Mouse (Mus musculus): ENCODE results near the gene Clstn2. TPM values are rescaled to one million over a fixed set of nuclear protein-coding genes. Genes with fewer than 3 reads are reported as not detected.

Gene Clstn2
- total and polyA plus RNA-seq, 3 experiments, result not detected

DNA sequence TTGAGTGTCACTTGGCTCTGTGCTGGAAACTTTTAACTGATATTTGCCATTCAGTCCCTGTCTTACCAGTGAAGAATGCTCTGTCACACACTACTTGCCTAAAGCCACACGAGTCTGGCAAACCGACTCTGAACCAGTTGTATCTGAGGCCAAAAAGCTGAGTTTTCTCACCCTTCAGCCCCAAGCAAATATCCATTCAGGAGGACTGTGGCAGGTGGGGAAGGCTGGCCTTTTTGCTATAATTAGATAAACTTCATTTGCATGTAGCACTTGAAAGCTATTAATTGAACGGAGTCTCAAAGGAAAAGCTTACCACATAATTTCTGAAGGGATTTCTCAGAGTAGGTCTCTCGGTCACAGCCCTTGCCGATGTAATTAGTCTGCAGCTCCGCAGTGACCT lies 491.6 kb downstream of the Clstn2 start:
- Histone ChIP-seq H3K9me3 (replicated peaks; ENCODE audit: low read length) (peaks cover 92% of the 10 kb centered on the region), H3K4me3 (replicated peaks in 1 of 3; ENCODE audit: low read depth in 2 of 3, low read length in 2 of 3, poor library complexity in 1 of 3) (no peak overlapping the region), H3K4me1 (ENCODE audit: control insufficient read depth in 1 of 2, insufficient read depth in 2 of 2) (no peaks in the 10 kb centered on the region), H3K36me3 (replicated peaks in 1 of 2; ENCODE audit: control insufficient read depth in 1 of 2, insufficient read depth in 1 of 2, low read length in 1 of 2) (no peaks in the 10 kb centered on the region), H3K27ac (ENCODE audit: insufficient read depth, low read depth) (no peak overlapping the region), H3K4me2 (ENCODE audit: insufficient read depth, low read depth, poor library complexity, severe bottlenecking) (no peak overlapping the region), H3K27me3 (replicated peaks) (no peaks in the 10 kb centered on the region), H3K79me2 (replicated peaks; ENCODE audit: control insufficient read depth, extremely low read depth, insufficient read depth, poor library complexity, severe bottlenecking) (no peaks in the 10 kb centered on the region), H3K9ac (ENCODE audit: insufficient read depth, low read depth) (no peak overlapping the region)
- dilution Hi-C loops (cut with MboI; ENCODE audit: extremely low pct_ligation_motif_present, extremely low pct_unique_long_range_greater_than_20kb, low sequenced_read_pairs) (no loop called here), in situ Hi-C loops (cut with MboI; ENCODE audit: low pct_ligation_motif_present, low pct_unique_long_range_greater_than_20kb, low sequenced_read_pairs) (no loop called here)
- DNase-seq (ENCODE audit: extremely low read depth), result no peak
- TF ChIP-seq MXI1 (IDR thresholded peaks at IDR 0.05; ENCODE audit: low read depth, low read length) (no peak), SIN3A (IDR thresholded peaks at IDR 0.05; ENCODE audit: low read length) (no peak), RCOR1 (conservative IDR thresholded peaks at IDR 0.05; ENCODE audit: low read depth, low read length) (no peak), JUND (conservative IDR thresholded peaks at IDR 0.05; ENCODE audit: low read depth, low read length) (no peak), HCFC1 (IDR thresholded peaks at IDR 0.05; ENCODE audit: low read depth, low read length) (no peak), ZNF384 (IDR thresholded peaks at IDR 0.05; ENCODE audit: low read depth, low read length) (no peak), ZKSCAN1 (IDR thresholded peaks at IDR 0.05; ENCODE audit: borderline replicate concordance, low read depth, low read length) (no peak), EP300 (IDR thresholded peaks at IDR 0.05; ENCODE audit: low read length) (no peak), NELFE (IDR thresholded peaks at IDR 0.05; ENCODE audit: low read depth, low read length) (no peak), USF2 (conservative IDR thresholded peaks at IDR 0.05; ENCODE audit: low read depth, low read length) (no peak), UBTF (IDR thresholded peaks at IDR 0.05; ENCODE audit: low read depth, low read length) (no peak), ETS1 (conservative IDR thresholded peaks at IDR 0.05; ENCODE audit: low read depth, low read length) (no peak), PAX5 (IDR thresholded peaks at IDR 0.05; ENCODE audit: low read length) (no peak), NRF1 (IDR thresholded peaks at IDR 0.05; ENCODE audit: low read depth, low read length) (no peak), CHD2 (IDR thresholded peaks at IDR 0.05; ENCODE audit: low read length) (no peak), IRF4 (IDR thresholded peaks at IDR 0.05; ENCODE audit: low read depth, low read length) (no peak), GABPA (IDR thresholded peaks at IDR 0.05; ENCODE audit: insufficient replicate concordance, low read depth, low read length) (no peak), MEF2A (IDR thresholded peaks at IDR 0.05; ENCODE audit: borderline replicate concordance, low read depth, low read length) (no peak), MAX (IDR thresholded peaks at IDR 0.05; ENCODE audit: low read length) (no peak)

DNA sequence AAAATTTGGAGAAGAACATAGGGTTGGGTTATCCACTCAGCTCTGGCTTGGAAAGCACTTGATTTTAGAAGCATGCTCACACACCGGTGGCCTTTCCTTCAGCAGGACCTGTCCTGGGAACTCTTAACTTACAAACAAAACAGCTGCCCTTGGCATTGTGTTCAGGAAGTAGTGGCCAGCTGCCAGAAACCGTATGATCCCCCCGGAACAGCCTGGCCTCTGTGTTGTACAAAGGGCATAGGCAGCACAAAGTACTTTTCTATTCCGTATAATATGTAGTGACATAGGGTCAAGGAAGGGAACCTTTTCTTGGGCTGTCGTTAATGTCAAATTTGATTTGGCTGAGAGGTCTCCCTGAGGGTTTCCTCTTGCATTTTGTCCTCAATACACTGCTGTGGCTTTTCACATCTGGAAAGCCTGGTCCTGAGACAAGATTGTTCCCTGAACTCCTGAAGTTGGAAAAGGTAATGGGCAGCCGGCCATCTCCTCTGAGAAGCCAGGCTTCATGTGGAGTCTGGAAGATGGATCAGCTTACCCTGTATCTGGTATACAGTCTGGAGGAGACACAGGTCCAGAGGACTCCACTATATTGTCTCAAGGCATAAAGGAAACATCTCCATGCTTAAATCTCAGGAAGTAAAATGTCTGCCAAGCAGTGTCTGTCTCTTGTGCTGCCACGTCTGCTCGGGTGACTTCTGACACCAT lies 494.8 kb downstream of the Clstn2 start:
- no peak for TF ChIP-seq MEF2A (IDR thresholded peaks at IDR 0.05; ENCODE audit: borderline replicate concordance, low read depth, low read length)
- TF ChIP-seq TBP (conservative IDR thresholded peaks at IDR 0.05; ENCODE audit: low read depth, low read length), result no peak
- Histone ChIP-seq H3K36me3 (replicated peaks in 1 of 2; ENCODE audit: control insufficient read depth in 1 of 2, insufficient read depth in 1 of 2, low read length in 1 of 2) (no peaks in the 10 kb centered on the region), H3K4me2 (ENCODE audit: insufficient read depth, low read depth, poor library complexity, severe bottlenecking) (no peak overlapping the region), H3K27ac (ENCODE audit: insufficient read depth, low read depth) (no peak overlapping the region), H3K9me3 (replicated peaks; ENCODE audit: low read length) (peaks cover 91% of the 10 kb centered on the region), H3K4me1 (ENCODE audit: control insufficient read depth in 1 of 2, insufficient read depth in 2 of 2) (no peaks in the 10 kb centered on the region), H3K4me3 (replicated peaks in 1 of 3; ENCODE audit: low read depth in 2 of 3, low read length in 2 of 3, poor library complexity in 1 of 3) (no peak overlapping the region), H3K27me3 (replicated peaks) (no peaks in the 10 kb centered on the region), H3K9ac (ENCODE audit: insufficient read depth, low read depth) (no peak overlapping the region), H3K79me2 (replicated peaks; ENCODE audit: control insufficient read depth, extremely low read depth, insufficient read depth, poor library complexity, severe bottlenecking) (no peaks in the 10 kb centered on the region)
- no peak for DNase-seq (ENCODE audit: extremely low read depth)
- dilution Hi-C loops (cut with MboI; ENCODE audit: extremely low pct_ligation_motif_present, extremely low pct_unique_long_range_greater_than_20kb, low sequenced_read_pairs), result no loop called here
- in situ Hi-C loops (cut with MboI; ENCODE audit: low pct_ligation_motif_present, low pct_unique_long_range_greater_than_20kb, low sequenced_read_pairs), result no loop called here

Data from CH12.LX (cell line).